Mouse (Mus musculus) small intestine, adult 2 months (tissue): ENCODE results near the gene Pip4k2a. TPM values are rescaled to one million over a fixed set of nuclear protein-coding genes. Genes with fewer than 3 reads are reported as not detected.
"Not testable (repeated sequence)": the region's sequence is repeated elsewhere in the genome, so short reads cannot be mapped to it uniquely, and the experiment has no call there.

Experiments
- H3K27ac ChIP-seq: fragments of 200-500 bp; 2 replicates; pipeline ENCODE4 v1.5.1; 2012; ENCODE audit warnings: low read depth, low read length, control low read depth, inconsistent platforms; ENCODE audit not compliant: insufficient read depth
- H3K27me3 ChIP-seq: fragments of 200-500 bp; 2 replicates; pipeline ENCODE4 v1.6.1; 2012; ENCODE audit warnings: mild to moderate bottlenecking, moderate library complexity, low read length, inconsistent platforms; ENCODE audit not compliant: control insufficient read depth, insufficient read depth
- H3K36me3 ChIP-seq: fragments of 200-500 bp; 2 replicates; pipeline ENCODE4 v1.6.1; 2012; ENCODE audit warnings: mild to moderate bottlenecking, low read length, control low read depth, inconsistent platforms; ENCODE audit not compliant: control insufficient read depth, insufficient read depth
- H3K4me1 ChIP-seq: fragments of 200-500 bp; 2 replicates; pipeline ENCODE4 v1.6.1; 2012; ENCODE audit warnings: low read length, inconsistent platforms, mixed read lengths; ENCODE audit not compliant: control insufficient read depth, insufficient read depth, insufficient read length
- H3K4me3 ChIP-seq: fragments of 200-500 bp; 2 replicates; pipeline ENCODE4 v1.5.1; 2012; ENCODE audit warnings: low read depth, mild to moderate bottlenecking, control low read depth, inconsistent platforms, low read length, moderate library complexity
- CTCF ChIP-seq: fragments of 200-500 bp; IDR thresholded peaks from 2 replicates; pipeline ENCODE4 v1.5.1; 2012; ENCODE audit warnings: low read depth, mild to moderate bottlenecking, control low read depth, inconsistent platforms, low read length, moderate library complexity, mixed read lengths; ENCODE audit not compliant: insufficient replicate concordance, insufficient read length; ENCODE audit errors: extremely low read depth
- POLR2A ChIP-seq: fragments of 200-500 bp; IDR thresholded peaks from 2 replicates; pipeline ENCODE4 v1.6.1; 2012; ENCODE audit warnings: low read depth, mild to moderate bottlenecking, control low read depth, inconsistent platforms, low read length, moderate library complexity
- WGBS: fragments of 180-500 bp; shearing (Covaris S2); methylation state at CpG from one replicate; pipeline ENCODE4 v1.1.7; 2018; 5-methylcytosine and 5-hydroxymethylcytosine counted together
- polyA plus RNA-seq: library from polyadenylated mRNA; depleted of rRNA; stranded (reverse); fragments of >200 nt; gene quantifications from 2 replicates; pipeline ENCODE4 v1.2.3, GENCODE M21; 2012

The Pip4k2a gene
- polyA plus RNA-seq, 1 experiment, result 2.2 TPM

GRCm38 (mm10) chr2:18906421-18907084 lies 91.4 kb downstream of the Pip4k2a start:
- no peaks in the 10 kb centered on the region for H3K27me3 ChIP-seq
- no peak overlapping the region for H3K4me3 ChIP-seq
- 63% methylated on average over 2 of the region's 2 CpGs for WGBS
- no peaks in the 10 kb centered on the region for H3K36me3 ChIP-seq
- no peaks in the 10 kb centered on the region for H3K4me1 ChIP-seq
- TF ChIP-seq POLR2A (no peak), CTCF (no peak)
- H3K27ac ChIP-seq, result no peak overlapping the region

GRCm38 (mm10) chr2:18903301-18904068 lies 94.4 kb downstream of the Pip4k2a start:
- no peaks in the 10 kb centered on the region for H3K27me3 ChIP-seq
- no peaks in the 10 kb centered on the region for H3K36me3 ChIP-seq
- no peak overlapping the region for H3K27ac ChIP-seq
- no peak overlapping the region for H3K4me3 ChIP-seq
- 81% methylated on average over 9 of the region's 9 CpGs for WGBS
- no peaks in the 10 kb centered on the region for H3K4me1 ChIP-seq
- TF ChIP-seq POLR2A (no peak), CTCF (no peak)

- Histone ChIP-seq H3K27ac (no peak overlapping the region), H3K4me3 (no peak overlapping the region), H3K4me1 (peaks cover 2% of the 10 kb centered on the region; the same call in 1 of the 2 replicates), H3K27me3 (no peaks in the 10 kb centered on the region), H3K36me3 (no peaks in the 10 kb centered on the region)
- WGBS, result 83% methylated on average over 4 of the region's 4 CpGs
- TF ChIP-seq POLR2A (no peak), CTCF (no peak)
Measured at GRCm38 (mm10) chr2:18901133-18901532, 96.8 kb downstream of the Pip4k2a start.

GRCm38 (mm10) chr2:18900635-18901034 lies 97.3 kb downstream of the Pip4k2a start:
- no peaks in the 10 kb centered on the region for H3K27me3 ChIP-seq
- no peaks in the 10 kb centered on the region for H3K36me3 ChIP-seq
- H3K4me1 ChIP-seq, result peaks cover 2% of the 10 kb centered on the region; the same call in 1 of the 2 replicates
- no peak overlapping the region for H3K4me3 ChIP-seq
- H3K27ac ChIP-seq, result no peak overlapping the region
- 92% methylated on average over 2 of the region's 2 CpGs for WGBS
- TF ChIP-seq CTCF (no peak), POLR2A (no peak)

GRCm38 (mm10) chr2:18897742-18898256 lies 100.1 kb downstream of the Pip4k2a start:
- TF ChIP-seq CTCF (no peak), POLR2A (no peak)
- Histone ChIP-seq H3K27me3 (no peaks in the 10 kb centered on the region), H3K4me1 (peaks cover 2% of the 10 kb centered on the region; the same call in 1 of the 2 replicates), H3K36me3 (no peaks in the 10 kb centered on the region), H3K27ac (peak overlapping the region; percentile 53; the same call in 1 of the 2 replicates), H3K4me3 (no peak overlapping the region)
- 56% methylated on average over 10 of the region's 10 CpGs for WGBS

GRCm38 (mm10) chr2:18896015-18896414 lies 101.9 kb downstream of the Pip4k2a start:
- no peak overlapping the region for H3K27ac ChIP-seq

GRCm38 (mm10) chr2:18893336-18893735 lies 104.6 kb downstream of the Pip4k2a start:
- not testable (repeated sequence) for H3K27me3 ChIP-seq, H3K4me3 ChIP-seq, H3K27ac ChIP-seq, H3K4me1 ChIP-seq, H3K36me3 ChIP-seq
- 92% methylated on average over 1 of the region's 1 CpGs for WGBS

More at GRCm38 (mm10) chr2:18896015-18896414, 101.9 kb downstream of the Pip4k2a start:
- WGBS, result 49% methylated on average over 6 of the region's 6 CpGs
- Histone ChIP-seq H3K4me3 (no peak overlapping the region), H3K4me1 (peaks cover 2% of the 10 kb centered on the region; the same call in 1 of the 2 replicates), H3K36me3 (no peaks in the 10 kb centered on the region), H3K27me3 (no peaks in the 10 kb centered on the region)
- TF ChIP-seq CTCF (no peak), POLR2A (no peak)
